Mouse (Mus musculus) urinary bladder, adult 2 months (tissue): ENCODE data around the gene Slc16a7. TPM values are rescaled to one million over a fixed set of nuclear protein-coding genes. Genes with fewer than 3 reads are reported as not detected.

Experiments used
- DNase-seq: peaks from one replicate; pipeline ENCODE4 v3.0.0; 2022; ENCODE audit warnings: low spot score
- polyA plus RNA-seq: library from polyadenylated mRNA; depleted of rRNA; stranded (reverse); fragments of >200 nt; gene quantifications from 2 replicates; pipeline ENCODE4 v1.2.3, GENCODE M21; 2012; rRNA removed

The Slc16a7 gene
- polyA plus RNA-seq, result 40.9 and 43.4 TPM in 2 replicates

- peak; percentile 80 for DNase-seq
Observed at GRCm38 (mm10) chr10:125388876-125389786, at the start of gene Slc16a7. TSS of gene Slc16a7 (minus strand) at chr10:125389465.

GRCm38 (mm10) chr10:125418795-125419194 lies 29.5 kb upstream of the Slc16a7 start:
- DNase-seq, result no peak

DNA sequence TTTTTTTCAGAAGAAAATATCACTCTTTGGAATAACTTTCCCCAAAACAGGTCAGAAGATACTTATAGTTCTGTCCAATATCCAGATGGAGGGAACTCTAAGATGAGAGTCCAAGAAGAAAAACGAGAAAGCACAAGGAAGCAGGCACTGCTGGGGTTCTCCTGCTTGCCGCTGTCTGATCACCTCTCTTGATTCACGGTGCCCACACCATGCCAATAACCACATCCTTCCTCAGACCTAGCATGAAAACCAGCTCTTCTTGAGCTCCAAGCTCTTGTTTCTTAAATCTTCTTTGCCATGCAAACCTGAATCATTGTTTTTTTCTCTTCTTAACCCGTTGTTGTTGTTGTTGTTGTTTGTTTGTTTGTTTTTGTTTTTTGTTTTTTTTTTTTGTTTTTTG lies 10.5 kb upstream of the Slc16a7 start:
- DNase-seq, result no peak

GRCm38 (mm10) chr10:125390011-125390410 lies 746 bp upstream of the Slc16a7 start:
- no peak for DNase-seq

DNA sequence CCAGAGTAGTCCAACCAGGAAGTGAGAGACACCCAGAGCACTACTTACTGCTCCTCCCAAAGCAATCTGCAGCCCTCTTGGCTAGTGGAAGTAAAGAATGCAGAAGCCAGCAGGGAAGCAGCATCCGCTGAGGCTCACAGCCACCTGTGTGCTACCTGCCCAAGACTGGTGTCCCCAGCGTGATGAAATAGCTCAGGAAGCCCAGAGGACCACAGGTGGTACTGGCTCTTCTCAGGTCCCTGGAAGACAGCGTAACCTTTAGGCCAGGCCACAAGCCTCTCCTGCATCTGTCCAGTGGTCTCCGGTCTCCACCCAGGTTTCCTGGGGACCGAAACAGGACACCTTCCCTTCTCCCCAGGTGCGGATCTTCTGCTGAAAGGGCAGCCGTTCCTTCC lies 787 bp downstream of the Slc16a7 start:
- no peak for DNase-seq

GRCm38 (mm10) chr10:125387782-125388415 lies 1.4 kb downstream of the Slc16a7 start:
- DNase-seq, result no peak

DNA sequence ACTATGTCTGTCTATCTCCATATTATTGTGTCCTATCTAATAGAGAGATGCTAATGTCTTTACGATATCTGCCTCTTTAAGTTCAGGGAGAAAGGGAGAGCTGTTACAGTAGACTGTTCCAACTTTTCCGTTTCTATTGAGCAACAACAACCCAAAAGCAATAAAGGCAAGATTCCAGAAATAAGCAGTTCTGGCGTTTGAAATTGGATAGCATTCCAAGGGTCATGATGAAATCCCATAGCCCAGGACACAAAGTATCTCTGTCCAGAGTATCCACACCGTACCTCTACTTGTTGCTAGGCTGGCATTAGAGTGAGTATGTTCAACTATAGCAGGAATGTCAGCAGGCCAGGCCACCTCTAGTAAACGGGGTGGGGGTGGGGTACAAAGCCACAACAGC lies 13.7 kb downstream of the Slc16a7 start:
- DNase-seq, result no peak

DNA sequence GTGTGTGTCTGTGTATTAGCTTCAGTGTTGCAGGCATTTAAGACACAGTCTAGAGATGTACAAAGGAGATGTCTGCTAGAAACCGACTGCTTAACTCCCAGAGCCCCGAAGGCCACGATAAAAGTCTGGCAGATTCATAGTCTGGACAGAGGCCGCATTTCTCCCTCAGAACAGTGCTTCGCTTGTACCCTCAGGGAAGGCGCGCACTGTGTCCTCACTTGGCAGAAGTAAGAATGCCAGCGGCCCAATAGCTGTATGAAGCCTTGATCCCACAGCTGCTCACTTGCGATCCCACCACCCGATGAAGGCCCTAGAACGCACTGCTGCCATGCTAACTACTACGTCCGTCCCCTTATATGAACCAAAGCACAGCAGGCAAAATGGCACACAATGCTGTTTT lies 16.6 kb downstream of the Slc16a7 start:
- DNase-seq, result no peak

DNA sequence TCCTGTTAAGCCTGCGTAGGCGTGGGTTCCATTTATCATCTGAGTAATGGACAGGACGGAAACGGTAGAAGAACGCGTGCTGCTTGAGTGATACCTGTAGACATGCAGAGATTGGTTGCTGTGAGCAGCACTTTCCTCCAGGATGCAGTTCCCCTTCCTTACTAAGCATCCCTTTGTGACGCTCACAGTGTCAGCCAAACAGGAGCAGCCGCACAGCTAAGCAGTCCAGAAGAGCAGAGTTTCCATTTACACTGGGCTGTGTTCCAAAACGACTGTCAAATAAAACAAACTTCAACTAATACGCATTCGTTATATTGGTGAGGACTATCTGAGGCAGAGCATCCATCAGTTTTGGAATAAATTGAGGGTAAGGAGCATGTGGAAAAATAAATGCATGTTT lies 17.8 kb downstream of the Slc16a7 start:
- DNase-seq, result no peak

GRCm38 (mm10) chr10:125370037-125370610 lies 19.1 kb downstream of the Slc16a7 start:
- DNase-seq, result no peak

GRCm38 (mm10) chr10:125358479-125358878 lies 30.8 kb downstream of the Slc16a7 start:
- no peak for DNase-seq

DNA sequence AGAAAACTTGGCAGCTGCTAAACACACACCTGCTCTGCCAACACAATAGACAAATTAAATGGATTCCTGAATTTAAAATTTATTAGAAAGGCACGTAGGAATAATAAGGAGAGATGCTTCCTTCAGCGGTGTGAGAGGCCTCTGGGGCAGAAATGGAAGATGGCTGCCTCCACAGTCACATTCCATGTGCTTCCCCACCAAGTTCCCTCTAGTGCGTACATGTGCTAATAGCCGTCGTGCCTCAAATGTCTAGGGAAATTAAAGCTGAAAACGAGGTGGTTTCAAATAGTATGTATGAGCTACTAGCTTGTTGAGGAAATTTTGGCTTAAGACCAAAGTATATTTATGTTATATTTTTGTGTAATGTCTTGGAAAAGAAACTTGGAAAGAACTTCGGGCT lies 36.5 kb downstream of the Slc16a7 start:
- no peak for DNase-seq

GRCm38 (mm10) chr10:125348171-125348570 lies 41.1 kb downstream of the Slc16a7 start:
- no peak for DNase-seq

DNA sequence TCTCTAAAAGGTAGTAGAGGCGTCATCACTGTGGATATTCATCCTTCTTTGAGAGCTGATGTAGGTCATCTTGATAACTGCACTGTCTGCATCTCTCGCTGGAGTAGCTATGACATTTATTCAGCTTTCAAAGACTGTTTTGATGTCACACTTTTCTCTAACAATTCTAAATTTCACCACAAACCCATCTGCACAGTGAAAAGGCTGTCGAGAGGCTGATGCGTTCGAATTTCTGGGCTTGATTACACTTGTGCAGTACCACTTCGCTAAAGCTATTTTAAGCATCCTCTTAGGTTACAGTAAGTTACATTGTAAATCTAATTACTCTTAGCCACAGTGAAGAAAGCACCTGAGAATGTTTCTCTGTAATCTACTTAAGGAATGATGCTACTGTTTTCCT lies 42.1 kb downstream of the Slc16a7 start:
- DNase-seq, result no peak

DNA sequence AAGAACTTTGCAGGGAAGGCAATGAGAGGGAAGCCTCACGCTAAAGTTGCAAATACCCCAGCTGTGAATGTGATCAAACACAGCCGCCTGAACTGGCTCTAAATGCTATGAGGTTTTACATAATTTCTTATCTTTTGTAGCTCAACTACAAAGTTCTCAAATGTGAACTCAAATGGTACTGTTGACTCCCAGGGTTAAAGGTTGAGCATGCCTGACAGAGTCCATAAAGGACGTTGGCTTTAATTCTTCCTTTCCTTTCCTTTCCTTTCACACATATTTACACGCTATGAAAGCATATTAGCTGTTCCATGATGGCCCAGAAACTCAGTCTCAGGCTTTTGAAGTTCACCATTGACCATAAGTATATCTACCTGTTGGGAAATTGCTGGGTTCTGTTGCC lies 42.9 kb downstream of the Slc16a7 start:
- no peak for DNase-seq

- no peak for DNase-seq
Observed at GRCm38 (mm10) chr10:125345583-125345982, 43.7 kb downstream of the Slc16a7 start.

- DNase-seq, result no peak
Observed at GRCm38 (mm10) chr10:125342204-125342603, 47.1 kb downstream of the Slc16a7 start.

GRCm38 (mm10) chr10:125333799-125334198 lies 55.5 kb downstream of the Slc16a7 start:
- DNase-seq, result no peak

GRCm38 (mm10) chr10:125331334-125331733 lies 57.9 kb downstream of the Slc16a7 start:
- DNase-seq, result no peak

GRCm38 (mm10) chr10:125328331-125329063 lies 60.8 kb downstream of the Slc16a7 start:
- no peak for DNase-seq

DNA sequence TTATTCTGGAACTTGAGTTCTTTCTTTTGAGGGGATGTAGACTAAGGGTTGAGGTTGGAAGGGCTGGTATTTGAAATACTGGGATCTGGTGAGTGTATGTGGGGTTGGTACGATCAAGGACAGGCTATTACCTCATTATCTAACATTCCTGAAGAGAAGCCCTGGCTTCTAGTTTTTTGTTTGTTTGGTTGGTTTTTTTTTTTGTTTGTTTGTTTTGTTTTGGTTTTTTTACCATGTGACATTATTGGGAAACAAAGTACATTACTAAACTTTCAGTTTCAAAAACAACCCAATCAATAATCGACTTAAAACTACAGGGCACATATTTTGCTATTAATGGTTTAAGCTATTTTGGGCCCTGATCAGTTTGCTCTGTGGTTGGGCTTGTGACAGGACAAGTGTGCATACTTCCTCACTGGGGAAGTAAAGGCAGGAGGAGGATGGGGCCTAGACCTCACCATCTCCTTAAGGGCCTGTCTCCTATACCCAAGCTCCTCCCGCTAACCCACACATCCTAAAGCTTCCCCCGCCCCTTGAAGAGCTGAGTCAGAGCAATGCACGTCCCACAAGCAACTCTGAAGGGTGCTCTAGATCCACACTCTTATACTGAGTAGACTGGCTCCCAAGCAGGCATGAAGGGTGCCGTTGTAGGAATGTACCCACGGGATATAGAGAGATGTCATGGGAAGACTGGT lies 64.2 kb downstream of the Slc16a7 start:
- DNase-seq, result no peak
